Mouse (Mus musculus) olfactory bulb, adult 2 months (tissue): Measurements from ENCODE around the gene Tsen2.

Source experiments
- CTCF ChIP-seq: fragments of 200-500 bp; IDR thresholded peaks from 2 replicates; pipeline ENCODE4 v1.5.1; 2012; ENCODE audit warnings: low read depth, mild to moderate bottlenecking, low read length, moderate library complexity; ENCODE audit not compliant: insufficient read depth
- POLR2A ChIP-seq: fragments of 200-500 bp; IDR thresholded peaks from 2 replicates; pipeline ENCODE4 v1.6.1; 2012; ENCODE audit warnings: mild to moderate bottlenecking, low read depth, low read length, moderate library complexity; ENCODE audit not compliant: insufficient read depth

DNA sequence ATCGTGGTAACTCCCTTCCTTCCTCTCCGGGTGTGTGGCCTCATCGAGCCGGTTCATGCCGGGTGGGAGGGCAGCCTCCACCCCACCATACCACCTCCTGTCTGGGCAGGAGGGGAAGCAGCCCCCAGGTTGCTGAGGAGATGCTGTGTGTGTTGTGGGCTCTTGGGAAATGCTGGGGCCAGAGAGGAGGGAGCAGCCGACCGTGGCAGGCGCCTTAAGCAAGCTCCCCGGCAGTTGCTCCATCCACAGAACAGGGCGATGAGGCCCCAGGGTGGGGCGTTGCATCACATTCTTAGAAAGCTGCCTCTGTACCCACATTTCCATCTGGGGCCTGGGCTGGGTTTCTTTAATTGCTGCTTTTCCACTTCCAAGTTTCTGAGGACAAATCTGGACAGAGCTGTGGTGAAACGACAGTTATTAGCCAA is 25.2 kb upstream of the Tsen2 start:
- TF ChIP-seq POLR2A (no peak), CTCF (no peak)
